Mouse (Mus musculus): ENCODE measurements around the gene Mgat3.

The Mgat3 gene

DNA sequence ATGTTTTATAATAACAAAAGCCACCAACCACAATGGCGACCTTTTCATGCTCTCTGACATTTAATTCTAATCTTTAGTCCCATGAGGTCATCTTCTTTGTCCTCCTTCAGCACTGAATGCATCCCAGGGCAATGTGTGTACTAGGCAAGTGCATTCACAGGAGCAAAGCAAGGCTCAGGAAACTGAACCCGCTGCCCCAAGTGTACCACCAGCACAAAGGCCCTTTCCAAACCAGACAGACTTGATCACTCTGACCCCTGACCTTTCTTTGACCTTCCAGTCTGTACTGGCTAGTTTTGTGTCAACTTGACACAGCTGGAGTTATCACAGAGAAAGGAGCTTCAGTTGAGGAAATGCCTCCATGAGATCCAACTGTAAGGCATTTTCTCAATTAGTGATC is 58.8 kb downstream of the Mgat3 start:
- no peak for DNase-seq

DNA sequence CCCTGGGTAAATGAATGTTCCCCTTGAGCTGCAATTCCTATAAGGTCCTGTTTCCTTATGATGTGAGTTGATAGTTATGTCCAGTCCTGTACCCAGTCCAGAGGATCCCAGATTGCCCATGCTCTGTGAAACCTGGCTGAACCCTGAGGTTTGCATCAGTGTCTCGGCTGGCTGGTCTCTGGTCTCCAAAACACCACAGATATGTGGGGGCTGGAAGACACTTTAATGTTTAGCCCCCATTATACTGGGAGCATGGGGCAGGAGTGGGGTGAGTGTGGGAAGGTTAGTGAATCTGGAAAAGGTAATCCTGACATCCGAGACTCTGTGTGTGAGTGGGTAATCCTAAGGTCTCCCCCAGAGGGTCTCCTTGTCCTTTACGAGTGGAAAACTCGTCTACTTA is 59.5 kb downstream of the Mgat3 start:
- DNase-seq, result no peak

DNA sequence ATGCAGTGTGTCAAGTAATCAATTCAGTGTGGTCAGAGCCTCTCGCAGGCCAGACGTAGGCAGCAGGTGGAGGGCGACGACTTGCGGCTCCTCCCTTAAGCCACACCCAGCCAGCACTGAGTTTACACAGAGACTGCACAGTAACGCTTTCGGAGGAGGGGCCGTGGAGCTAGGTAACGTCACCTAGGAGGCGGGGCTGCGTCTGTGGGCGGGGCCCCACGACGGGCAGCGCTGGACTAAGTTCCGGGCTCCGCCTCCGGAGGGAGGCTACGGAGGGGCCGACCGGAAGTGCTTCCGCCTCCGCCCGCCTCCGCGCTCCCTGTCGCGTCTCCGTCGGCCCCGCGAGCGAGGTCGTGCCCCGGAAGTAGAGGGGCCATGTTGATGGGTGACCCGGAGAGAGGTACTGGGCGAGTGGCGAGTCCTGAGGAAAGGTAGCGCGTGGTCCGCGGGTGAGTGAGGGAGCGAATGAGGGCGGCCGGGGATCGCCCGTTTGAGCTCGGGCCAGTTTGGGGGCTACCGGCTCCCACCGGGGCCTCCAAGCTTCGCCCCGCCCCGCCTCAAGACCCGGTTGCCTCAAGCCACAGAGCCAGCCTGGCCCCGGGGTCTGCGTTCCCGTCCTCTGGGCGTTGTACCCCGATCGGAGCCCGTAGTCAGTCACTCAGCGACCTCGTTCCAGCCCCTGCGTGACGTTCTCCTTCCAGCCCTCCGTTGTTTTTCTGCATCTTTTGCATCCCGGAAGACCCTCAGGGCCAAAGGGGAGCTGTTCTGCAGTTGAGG is 60.4 kb downstream of the Mgat3 start, which contains the start of gene Mief1:
Gene Mief1, plus strand, starts transcription at position 286 of the 777 bp plus-strand sequence.
- DNase-seq, result peak; percentile 99

DNA sequence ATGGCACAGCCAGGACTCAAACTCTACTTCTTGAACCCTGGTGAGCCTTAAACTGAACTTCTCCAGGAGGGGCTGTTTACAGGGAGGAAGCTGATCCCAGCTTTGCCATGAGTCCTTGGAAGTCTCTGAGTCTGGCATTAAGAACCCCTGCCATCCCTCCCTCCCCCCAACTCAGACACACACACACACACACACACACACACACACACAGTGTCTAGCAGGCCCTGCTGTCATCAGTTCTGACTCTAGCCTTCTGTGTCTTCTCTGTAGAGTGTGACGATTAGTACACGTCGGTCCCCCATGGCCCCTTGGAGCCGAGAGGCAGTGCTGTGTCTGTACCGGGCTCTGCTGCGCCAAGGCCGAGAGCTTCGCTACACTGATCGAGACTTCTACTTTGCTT is 62.0 kb downstream of the Mgat3 start, which contains the start of gene AC140267.1:
Gene AC140267.1, plus strand, starts transcription at position 301 of the 400 bp plus-strand sequence.
- DNase-seq, result no peak

DNA sequence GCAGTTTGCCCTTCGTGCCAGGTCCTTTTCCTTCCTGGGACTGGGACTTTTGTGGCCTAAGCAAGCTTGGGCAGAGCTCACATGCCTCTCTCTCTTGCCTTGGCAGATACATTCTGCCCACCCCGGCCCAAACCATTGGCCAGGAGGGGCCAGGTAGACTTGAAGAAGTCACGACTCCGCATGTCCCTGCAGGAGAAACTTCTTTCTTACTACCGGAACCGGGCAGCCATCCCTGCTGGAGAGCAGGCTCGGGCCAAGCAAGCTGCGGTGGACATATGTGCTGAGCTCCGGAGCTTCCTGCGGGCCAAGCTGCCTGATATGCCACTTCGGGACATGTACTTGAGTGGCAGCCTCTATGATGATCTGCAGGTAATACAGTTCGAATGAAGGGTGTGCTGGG is 74.6 kb downstream of the Mgat3 start:
- no peak for DNase-seq

- no peak for DNase-seq
These were observed 75.1 kb downstream of the Mgat3 start for GRCm38 (mm10) chr15:80248596-80248995.

DNA sequence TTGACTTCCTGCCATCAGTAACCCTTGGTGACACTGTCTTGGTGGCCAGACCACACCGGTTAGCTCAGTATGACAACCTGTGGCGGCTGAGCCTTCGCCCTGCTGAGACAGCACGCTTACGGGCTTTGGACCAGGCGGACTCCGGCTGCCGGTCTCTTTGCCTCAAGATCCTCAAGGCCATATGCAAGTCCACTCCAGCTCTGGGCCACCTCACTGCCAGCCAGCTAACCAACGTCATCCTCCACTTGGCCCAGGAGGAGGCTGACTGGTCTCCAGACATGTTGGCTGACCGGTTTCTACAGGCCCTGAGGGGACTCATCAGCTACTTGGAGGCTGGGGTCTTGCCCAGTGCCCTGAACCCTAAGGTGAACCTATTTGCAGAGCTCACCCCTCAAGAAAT is 76.2 kb downstream of the Mgat3 start:
- no peak for DNase-seq

- no peak for DNase-seq
These were observed 77.1 kb downstream of the Mgat3 start for GRCm38 (mm10) chr15:80250586-80250985.

DNA sequence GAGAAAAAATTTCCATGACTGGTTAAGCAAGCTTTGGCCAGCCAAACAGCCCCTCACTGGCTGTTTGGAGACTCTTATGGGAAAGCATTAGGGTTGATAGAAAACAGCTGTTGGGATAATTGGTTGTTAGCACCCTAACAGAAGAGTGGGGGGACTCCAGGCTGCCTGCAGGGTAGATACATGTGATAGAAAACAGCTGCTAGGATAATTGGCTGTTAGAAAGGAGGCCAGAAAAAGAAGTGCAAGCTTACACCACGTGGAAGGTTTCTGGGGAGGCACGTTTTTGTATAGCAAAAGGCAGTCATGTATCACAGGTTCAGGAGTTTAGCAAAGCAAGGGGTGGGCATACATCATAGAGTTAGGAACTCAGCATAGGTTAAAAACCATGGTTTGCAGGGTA is 80.0 kb downstream of the Mgat3 start:
- no peak for DNase-seq

DNA sequence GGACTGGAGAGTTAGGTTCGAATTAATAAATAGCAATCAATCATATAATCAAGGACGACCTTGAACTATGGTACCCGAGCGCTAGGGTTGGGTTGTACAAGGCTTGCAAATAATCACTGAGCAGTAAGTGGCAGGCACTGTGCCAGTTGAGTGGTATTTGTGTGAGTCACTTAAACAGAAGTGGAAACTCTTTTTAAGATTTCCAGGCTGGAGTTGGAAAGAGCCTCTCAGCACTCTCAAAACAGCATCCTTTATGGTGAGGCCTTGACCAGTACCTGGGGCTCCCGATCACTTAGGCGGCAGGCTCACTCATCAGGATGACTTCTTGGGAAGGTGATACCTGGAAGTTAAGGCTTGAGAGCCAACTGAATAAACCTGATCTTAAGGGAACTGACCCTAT is 80.7 kb downstream of the Mgat3 start:
- no peak for DNase-seq

DNA sequence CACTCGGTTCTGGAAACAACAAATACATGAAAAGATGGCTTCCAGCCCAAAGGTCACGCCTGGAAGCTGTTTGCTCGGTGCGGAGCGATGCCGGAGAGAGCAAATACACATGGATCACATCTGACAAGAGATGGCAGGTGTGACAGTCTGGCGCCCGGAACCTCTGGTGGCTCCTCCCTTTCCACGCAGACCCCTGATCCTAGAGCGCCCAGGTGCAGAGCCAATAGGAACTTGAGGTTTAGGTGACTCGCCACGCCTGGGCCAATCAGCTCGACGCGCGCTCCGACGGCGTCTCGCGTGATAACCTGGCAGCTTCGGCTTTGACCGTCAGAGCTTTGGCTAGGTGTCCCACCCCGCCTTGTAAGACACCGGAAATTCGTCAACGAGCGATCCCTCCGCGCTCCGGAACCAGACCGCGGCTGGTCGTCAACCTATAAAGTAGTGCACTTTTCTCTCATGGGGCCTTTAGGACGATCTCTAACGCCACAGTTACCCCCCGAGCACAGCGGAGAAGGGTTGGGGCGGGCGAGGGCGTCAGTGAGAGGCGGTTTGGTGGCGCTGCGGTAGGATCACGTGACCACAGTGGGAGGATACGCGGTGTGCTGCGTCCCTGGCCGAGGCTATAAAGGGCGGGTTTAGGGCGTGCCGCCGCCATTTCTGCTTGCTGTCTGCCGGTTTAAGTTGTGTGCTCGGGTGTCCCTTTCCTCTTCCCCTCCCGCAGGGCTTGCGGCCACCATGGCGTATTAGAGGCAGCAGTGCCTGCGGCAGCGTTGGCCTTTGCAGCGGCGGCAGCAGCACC is 81.5 kb downstream of the Mgat3 start, which contains the start of gene Atf4:
Gene Atf4, plus strand, starts transcription at position 338 of the 799 bp plus-strand sequence.
- peak; percentile 96 to 98 for DNase-seq

GRCm38 (mm10) chr15:80255646-80256121 is 82.2 kb downstream of the Mgat3 start:
- DNase-seq, result peak in 1 of 2 experiments; percentile 64

DNA sequence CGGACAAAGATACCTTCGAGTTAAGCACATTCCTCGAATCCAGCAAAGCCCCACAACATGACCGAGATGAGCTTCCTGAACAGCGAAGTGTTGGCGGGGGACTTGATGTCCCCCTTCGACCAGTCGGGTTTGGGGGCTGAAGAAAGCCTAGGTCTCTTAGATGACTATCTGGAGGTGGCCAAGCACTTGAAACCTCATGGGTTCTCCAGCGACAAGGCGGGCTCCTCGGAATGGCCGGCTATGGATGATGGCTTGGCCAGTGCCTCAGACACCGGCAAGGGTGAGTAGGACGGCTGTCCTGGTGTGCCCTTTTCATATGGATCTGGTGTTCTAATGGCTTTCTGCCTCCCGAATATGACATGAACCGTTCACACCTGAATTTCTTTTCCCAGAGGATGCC is 82.7 kb downstream of the Mgat3 start:
- DNase-seq, result no peak

- no peak for DNase-seq
These were observed 83.4 kb downstream of the Mgat3 start for GRCm38 (mm10) chr15:80256656-80257601.

DNA sequence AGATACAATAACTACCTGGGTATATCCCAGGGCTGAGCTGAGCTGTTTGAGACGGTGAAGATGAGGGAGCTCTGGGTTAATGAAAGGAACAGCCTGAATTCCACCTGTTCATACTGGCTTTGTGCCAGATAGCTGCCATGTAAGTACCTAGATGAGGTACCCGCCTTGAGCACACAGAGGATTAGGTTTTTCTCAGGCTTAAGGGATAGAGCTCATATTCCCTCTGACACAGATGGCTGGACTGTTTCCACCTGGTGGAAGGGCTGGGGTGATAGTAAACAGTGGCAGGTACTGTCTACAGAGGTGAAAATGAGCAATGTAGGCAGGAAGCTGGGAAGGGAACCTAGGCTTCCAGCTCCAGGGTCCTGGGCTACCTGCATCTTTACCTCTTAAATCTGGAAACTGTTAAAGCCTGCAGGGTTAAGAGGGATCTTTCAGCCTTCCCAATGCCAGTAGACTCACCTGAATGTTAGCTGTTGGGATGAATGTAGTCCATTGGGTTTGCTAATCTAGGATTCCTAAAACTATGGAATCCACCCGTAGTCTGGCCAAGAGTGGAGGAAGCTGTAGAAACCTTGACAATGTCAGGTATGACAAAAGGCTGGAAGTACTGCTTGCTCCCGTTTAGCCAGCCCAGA is 84.2 kb downstream of the Mgat3 start:
- DNase-seq, result no peak

- DNase-seq, result no peak
These were observed 85.0 kb downstream of the Mgat3 start for GRCm38 (mm10) chr15:80258240-80259170.

DNA sequence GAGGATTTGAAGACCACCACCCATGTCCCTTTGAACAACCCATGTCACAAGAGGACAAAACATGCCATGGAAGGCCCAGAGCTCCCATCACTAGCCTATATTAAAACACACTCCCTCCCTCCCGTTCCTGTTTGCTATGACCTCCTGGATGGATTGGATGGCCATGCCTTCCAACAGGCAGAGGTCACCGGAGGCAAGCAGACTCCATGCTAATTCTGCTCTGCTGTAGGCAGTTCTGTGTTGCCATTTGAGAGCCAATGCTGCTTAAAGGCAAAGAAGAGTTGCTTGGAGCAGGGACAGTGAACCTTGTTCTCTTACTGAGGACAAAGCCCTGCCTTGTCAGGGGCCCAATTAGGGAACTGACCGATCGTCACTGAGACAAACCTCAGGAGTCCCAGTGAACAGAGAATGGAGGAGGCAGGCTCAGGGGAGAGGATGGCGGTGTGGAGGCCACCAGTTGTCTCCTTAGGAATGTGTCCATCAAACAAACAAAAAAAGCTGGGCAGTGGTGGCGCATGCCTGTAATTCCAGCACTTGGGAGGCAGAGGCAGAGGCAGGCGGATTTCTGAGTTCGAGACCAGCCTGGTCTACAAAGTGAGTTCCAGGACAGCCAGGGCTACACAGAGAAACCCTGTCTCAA is 86.0 kb downstream of the Mgat3 start:
- DNase-seq, result no peak

GRCm38 (mm10) chr15:80260677-80261076 is 87.2 kb downstream of the Mgat3 start:
- peak; percentile 70 to 78 for DNase-seq

GRCm38 (mm10) chr15:80261100-80261499 is 87.6 kb downstream of the Mgat3 start:
- DNase-seq, result no peak
